Mouse (Mus musculus) embryo, embryonic 11.5 days (tissue): Measurements from ENCODE around the gene Rrn3.
"Not testable (repeated sequence)": the region's sequence is repeated elsewhere in the genome, so short reads cannot be mapped to it uniquely, and the experiment has no call there.

Source experiments
- DNase-seq: peaks from one replicate; pipeline ENCODE4 v3.0.0-alpha.2; 2012; ENCODE audit warnings: low read depth, low spot score

The Rrn3 gene

GRCm38 (mm10) chr16:13780353-13781036, at the start of gene Rrn3:
TSS of gene Rrn3 (plus strand) at chr16:13780708.
- DNase-seq, result peak; percentile 77

- no peak for DNase-seq
These were observed 47.7 kb upstream of the Rrn3 start for GRCm38 (mm10) chr16:13732786-13733185.

GRCm38 (mm10) chr16:13733518-13734137, 46.9 kb upstream of the Rrn3 start:
- DNase-seq, result peak; percentile 46

- DNase-seq, result no peak
These were observed 44.5 kb upstream of the Rrn3 start for GRCm38 (mm10) chr16:13735977-13736376.

GRCm38 (mm10) chr16:13739044-13739443, 41.5 kb upstream of the Rrn3 start:
- DNase-seq, result not testable (repeated sequence)

- DNase-seq, result no peak
These were observed 39.7 kb upstream of the Rrn3 start for GRCm38 (mm10) chr16:13740844-13741243.

- DNase-seq, result no peak
These were observed 32.8 kb upstream of the Rrn3 start for GRCm38 (mm10) chr16:13747708-13748107.

- no peak for DNase-seq
These were observed 32.4 kb upstream of the Rrn3 start for GRCm38 (mm10) chr16:13748124-13748523.

GRCm38 (mm10) chr16:13748813-13749212, 31.7 kb upstream of the Rrn3 start:
- not testable (repeated sequence) for DNase-seq

- no peak for DNase-seq
These were observed 31.2 kb upstream of the Rrn3 start for GRCm38 (mm10) chr16:13749306-13749705.

- no peak for DNase-seq
These were observed 30.5 kb upstream of the Rrn3 start for GRCm38 (mm10) chr16:13749981-13750380.

- DNase-seq, result no peak
These were observed 29.9 kb upstream of the Rrn3 start for GRCm38 (mm10) chr16:13750626-13751025.

- DNase-seq, result no peak
These were observed 26.5 kb upstream of the Rrn3 start for GRCm38 (mm10) chr16:13753986-13754385.

GRCm38 (mm10) chr16:13754400-13755190, 25.9 kb upstream of the Rrn3 start:
- peak; percentile 89 for DNase-seq

GRCm38 (mm10) chr16:13757823-13758222, 22.7 kb upstream of the Rrn3 start:
- no peak for DNase-seq

- not testable (repeated sequence) for DNase-seq
These were observed 17.7 kb upstream of the Rrn3 start for GRCm38 (mm10) chr16:13762807-13763206.

- DNase-seq, result no peak
These were observed 16.0 kb upstream of the Rrn3 start for GRCm38 (mm10) chr16:13764519-13764918.

- DNase-seq, result no peak
These were observed 14.1 kb upstream of the Rrn3 start for GRCm38 (mm10) chr16:13766367-13766766.

- not testable (repeated sequence) for DNase-seq
These were observed 8.9 kb upstream of the Rrn3 start for GRCm38 (mm10) chr16:13771603-13772002.

- DNase-seq, result not testable (repeated sequence)
These were observed 8.5 kb upstream of the Rrn3 start for GRCm38 (mm10) chr16:13772051-13772450.

- not testable (repeated sequence) for DNase-seq
These were observed 6.5 kb upstream of the Rrn3 start for GRCm38 (mm10) chr16:13774011-13774410.

GRCm38 (mm10) chr16:13774651-13775050, 5.9 kb upstream of the Rrn3 start:
- not testable (repeated sequence) for DNase-seq
